28 mouse cellular contexts compared by ENCODE assay signal in genomic region chr5:28040726-28041125, GRCm38 (mm10). TPM values are rescaled to one million over a fixed set of nuclear protein-coding genes. Genes with fewer than 3 reads are reported as not detected.
A peak's percentile ranks its signal among the peaks of the same experiment; 100 is the strongest.
DNase-seq lines count a peak whose midpoint lies in the region; ATAC-seq lines count a peak whose summit lies in the region.
"Had no signal": no experiment of that assay in that cellular context is flagged by ENCODE, and none has a peak within 500 bp of the region (broad histone marks: within the 10 kb centered on the region; RNA-seq: fewer than 3 reads in every experiment).

No protein-coding gene starts in this region.

- WGBS in kidney, embryonic 16.5 days: 94% methylated on average over 3 of the region's 3 CpGs

- H3K4me3 ChIP-seq in kidney, embryonic 16.5 days (ENCODE audit: low read length): no peak overlapping the region
- H3K4me3 ChIP-seq: liver, embryonic 12.5 days; neural tube, embryonic 15.5 days; stomach, embryonic 15.5 days had no signal

- no peak overlapping the region for H3K9ac ChIP-seq in kidney, embryonic 16.5 days (replicated peaks; ENCODE audit: low read length)
- H3K9ac ChIP-seq: hindbrain, embryonic 14.5 days; liver, embryonic 12.5 days; neural tube, embryonic 15.5 days; stomach, embryonic 15.5 days had no signal

- H3K4me1 ChIP-seq in kidney, embryonic 16.5 days (ENCODE audit: insufficient read depth, low read length): no peaks in the 10 kb centered on the region
- H3K4me1 ChIP-seq: neural tube, embryonic 15.5 days had no signal

- H3K27ac ChIP-seq in kidney, embryonic 16.5 days (ENCODE audit: low read length): no peak overlapping the region
- H3K27ac ChIP-seq: hindbrain, embryonic 14.5 days; kidney, postnatal 0 days; liver, embryonic 12.5 days; neural tube, embryonic 15.5 days; stomach, embryonic 15.5 days had no signal

- 0 out of 2 replicates have a peak, but pooled peaks cover 5% of the 10 kb centered on the region for H3K9me3 ChIP-seq in kidney, embryonic 16.5 days (ENCODE audit: low read length)
- H3K9me3 ChIP-seq: liver, embryonic 12.5 days; neural tube, embryonic 15.5 days; stomach, embryonic 15.5 days had no signal

- DNase-seq in heart, adult 11 months: peak; percentile 82
- DNase-seq in heart, adult 18-20 months: no peak
- DNase-seq in kidney, adult 9 months: peak; percentile 14
- DNase-seq in urinary bladder, adult 2 months (ENCODE audit: low spot score): peak; percentile 4
- DNase-seq in urinary bladder, postnatal 14 days (ENCODE audit: low spot score): no peak
- no peak for DNase-seq in spleen, postnatal 14 days (ENCODE audit: low spot score in 2 of 2)
- DNase-seq: adrenal gland, adult 8-10 months; cerebellum, adult 11 months; cerebellum, adult 9-10 months; cerebellum, postnatal 36 days; gastrocnemius, postnatal 25 days; kidney, postnatal 4 days; layer of hippocampus, postnatal 36 days; lung, postnatal 10 days; midbrain, embryonic 14.5 days; retina, postnatal 1 day; right cerebral cortex, postnatal 14 days; thymus, adult 18-20 months; thymus, postnatal 25 days had no signal

- no peak for ATAC-seq in kidney, embryonic 16.5 days (ENCODE audit: low FRiP score, low TSS enrichment)
- ATAC-seq: forebrain, embryonic 14.5 days; intestine, postnatal 0 days; liver, embryonic 12.5 days had no signal

- no peak overlapping the region for H3K4me2 ChIP-seq in kidney, embryonic 16.5 days (replicated peaks; ENCODE audit: low read depth, low read length)
- H3K4me2 ChIP-seq: heart, embryonic 11.5 days; hindbrain, embryonic 14.5 days; liver, embryonic 12.5 days; neural tube, embryonic 15.5 days; stomach, embryonic 15.5 days had no signal

- no peaks in the 10 kb centered on the region for H3K36me3 ChIP-seq in kidney, embryonic 16.5 days (ENCODE audit: insufficient read depth, low read length)
- H3K36me3 ChIP-seq: liver, embryonic 12.5 days; neural tube, embryonic 15.5 days; stomach, embryonic 15.5 days had no signal

- no peaks in the 10 kb centered on the region for H3K27me3 ChIP-seq in kidney, embryonic 16.5 days (ENCODE audit: insufficient read depth, low read length)
- H3K27me3 ChIP-seq: liver, embryonic 12.5 days; neural tube, embryonic 15.5 days; stomach, embryonic 15.5 days had no signal

RNA-seq across cellular contexts. Expression of gene Insig1, which starts 30.4 kb away (rescaled TPM):
- 10 to 100 TPM; 19.2 to 27.3 TPM for total RNA-seq in heart, adult 18-20 months (2021)
- polyA plus RNA-seq in kidney, embryonic 16.5 days (2015; fragmentation: Nextera tagmentation; extraction: Ambion mirVana): 40.2 and 47.4 TPM in 2 replicates
- polyA plus RNA-seq in urinary bladder, adult 2 months (2012; rRNA removed): 38.1 and 51.8 TPM in 2 replicates

Comparison
In these comparisons a context has a peak if more than half of its experiments do, and no peak if none do; other contexts are left out.
1. DNase-seq: peak in heart, adult 11 months (single experiment), kidney, adult 9 months (single experiment) and urinary bladder, adult 2 months (single experiment); none in heart, adult 18-20 months (0 of 2), urinary bladder, postnatal 14 days (single experiment) and spleen, postnatal 14 days (0 of 2).